Mouse (Mus musculus): ENCODE data around the gene Ephb2.

GRCm38 (mm10) chr4:136867690-136868345 is 32.0 kb upstream of the Ephb2 start:
- TF ChIP-seq GATA1 (IDR thresholded peaks at IDR 0.05; ENCODE audit: low read length) (no peak), TAL1 (IDR thresholded peaks at IDR 0.05; ENCODE audit: low read length) (no peak)
